Mouse (Mus musculus) heart, postnatal 14 days (tissue): ENCODE measurements at regions not wholly inside any gene's neighbourhood (a gene's known extent, or its start where the extent isn't known, plus 50 kb on each side); places are given as distances from the start of the nearest gene placed in this dataset.
"Not testable (repeated sequence)": the region's sequence is repeated elsewhere in the genome, so short reads cannot be mapped to it uniquely, and the experiment has no call there.

Source experiments
- DNase-seq, 2 experiments: peaks; one replicate each; pipeline ENCODE4 v3.0.0; 2021 to 2022
- intact Hi-C: fragments of 180-260 bp; cut with DNase I; formaldehyde crosslinking; loops from one replicate; pipeline ENCODE4 v1.15.1; 2025

GRCm38 (mm10) chr12:77575046-77575445 is 337.1 kb downstream of the Fut8 start:
- intact Hi-C loops: no loop called here
- DNase-seq: peak in 1 of 2 experiments; percentile 30

GRCm38 (mm10) chr12:77588297-77588696 is 350.4 kb downstream of the Fut8 start:
- intact Hi-C loops: no loop called here
- DNase-seq: no peak

DNA sequence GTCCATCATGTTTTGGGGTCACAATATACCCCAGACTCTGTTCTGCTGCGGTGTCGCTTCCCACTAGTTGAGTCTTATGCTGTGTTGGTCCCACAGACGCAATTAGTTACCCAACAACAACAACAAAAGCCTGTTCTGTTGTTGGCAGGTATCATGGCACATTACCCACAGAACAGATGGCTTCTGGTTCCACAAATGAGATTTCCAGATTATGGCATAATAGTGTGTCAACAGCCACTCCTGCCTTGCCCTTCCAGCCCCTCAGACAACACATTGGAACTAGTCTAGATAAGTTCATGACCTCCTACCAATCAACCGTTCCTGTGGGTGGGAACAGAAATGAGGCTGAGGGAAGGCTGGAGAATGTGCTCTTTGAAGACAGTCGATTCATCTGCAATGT is 351.5 kb downstream of the Fut8 start:
- DNase-seq: no peak
- intact Hi-C loops: no loop called here

- DNase-seq: no peak
- intact Hi-C loops: no loop called here
Measured at GRCm38 (mm10) chr12:77594092-77594491, 356.2 kb downstream of the Fut8 start.

- intact Hi-C loops: no loop called here
- DNase-seq: peak; percentile 7 to 10
Measured at GRCm38 (mm10) chr12:77594657-77595056, 356.7 kb downstream of the Fut8 start.

- DNase-seq: no peak
- intact Hi-C loops: no loop called here
Measured at GRCm38 (mm10) chr12:77595821-77596220, 357.9 kb downstream of the Fut8 start.

- intact Hi-C loops: no loop called here
- DNase-seq: peak; percentile 12 to 61
Measured at GRCm38 (mm10) chr12:77596676-77597075, 358.8 kb downstream of the Fut8 start.

DNA sequence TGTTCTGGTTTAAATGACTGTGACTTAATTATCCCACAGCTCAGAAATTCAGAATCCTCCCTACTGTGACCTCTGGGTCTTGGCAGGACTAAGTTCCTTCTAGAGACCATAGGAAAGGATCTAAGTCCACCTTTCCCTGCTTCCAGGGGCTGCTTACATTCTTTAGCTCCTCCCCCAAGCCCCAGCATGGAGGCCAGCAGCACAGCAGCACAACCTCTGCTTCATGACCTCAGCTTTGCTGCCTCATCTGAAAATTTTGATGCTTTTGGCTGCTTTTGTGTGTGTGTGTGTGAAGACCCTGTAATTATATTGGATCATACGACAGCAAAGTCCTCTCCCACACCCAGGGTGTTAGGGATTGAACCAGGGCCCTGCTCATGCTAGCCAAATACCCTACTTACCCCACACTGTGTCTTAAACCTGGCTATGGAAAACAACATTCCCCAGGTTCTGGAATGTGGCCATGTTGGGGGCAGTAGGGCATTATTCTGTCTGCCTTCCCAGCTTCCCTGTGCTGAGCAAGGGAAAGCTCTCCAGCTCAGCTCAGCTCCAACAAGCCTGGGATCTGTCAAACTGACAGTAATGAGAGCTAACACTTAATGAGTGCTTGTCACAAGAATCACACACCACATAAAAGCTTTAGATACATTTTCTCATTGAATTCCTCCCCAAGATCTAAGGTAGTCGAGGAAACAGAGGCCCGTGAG is 359.9 kb downstream of the Fut8 start:
- DNase-seq: peak; percentile 32 to 70
- intact Hi-C loops: no loop called here

- intact Hi-C loops: no loop called here
- DNase-seq: peak; percentile 7 to 22
Measured at GRCm38 (mm10) chr12:77598334-77598715, 360.4 kb downstream of the Fut8 start.

GRCm38 (mm10) chr12:77599391-77599790 is 361.5 kb downstream of the Fut8 start:
- intact Hi-C loops: no loop called here
- no peak for DNase-seq

DNA sequence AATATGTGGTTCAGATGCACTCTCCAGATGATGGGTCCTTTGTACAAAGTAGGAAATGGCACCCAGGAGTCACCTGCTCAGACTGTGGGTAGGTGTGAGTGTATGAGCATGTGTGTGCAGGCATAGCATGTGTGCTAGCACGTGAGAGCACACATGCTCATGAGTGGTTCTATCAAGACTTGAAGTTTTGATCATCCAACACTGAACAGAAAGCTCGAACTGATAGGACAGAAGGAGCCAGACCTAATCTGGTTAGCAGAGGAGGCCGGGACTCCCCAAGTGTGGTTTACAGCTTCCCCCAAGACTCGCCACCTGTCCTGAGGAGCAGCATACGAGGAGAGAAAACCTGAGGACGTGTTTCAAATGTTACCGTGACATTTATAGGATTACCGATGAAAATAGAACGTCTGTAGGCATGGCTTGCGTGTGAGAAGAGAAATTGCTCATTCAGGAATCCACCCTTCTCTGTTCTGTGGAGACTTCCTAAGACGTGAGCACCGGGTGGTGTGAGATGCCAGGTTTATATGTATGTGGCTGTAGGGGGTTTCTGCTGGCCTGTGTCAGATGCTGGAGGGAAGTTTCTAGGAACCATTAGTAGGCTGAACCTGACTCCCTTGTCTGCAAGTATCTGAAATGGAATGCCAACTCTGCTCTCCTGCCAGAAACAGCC is 366.0 kb downstream of the Fut8 start:
- no peak for DNase-seq
- intact Hi-C loops: no loop called here

DNA sequence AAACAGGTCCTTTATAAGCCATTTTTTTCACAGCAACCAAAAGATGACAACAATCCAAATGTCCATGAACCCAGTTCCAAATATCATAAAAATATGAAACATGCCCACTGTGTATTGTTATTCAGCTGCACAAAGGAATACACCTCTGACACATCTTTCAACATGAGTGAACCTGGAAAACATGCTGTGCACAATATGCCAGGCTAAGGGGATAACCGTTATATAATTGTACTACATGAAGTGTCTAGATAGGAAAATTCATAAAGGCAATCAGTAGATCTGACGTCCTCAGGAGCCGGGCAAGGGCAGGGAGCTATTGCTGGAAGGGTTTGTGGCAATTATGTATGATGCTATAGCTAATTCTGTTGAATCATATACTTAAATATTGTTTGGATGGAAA is 379.6 kb downstream of the Fut8 start:
- intact Hi-C loops: no loop called here
- no peak for DNase-seq

- no peak for DNase-seq
- intact Hi-C loops: no loop called here
Measured at GRCm38 (mm10) chr12:77622243-77622642, 384.3 kb downstream of the Fut8 start.

DNA sequence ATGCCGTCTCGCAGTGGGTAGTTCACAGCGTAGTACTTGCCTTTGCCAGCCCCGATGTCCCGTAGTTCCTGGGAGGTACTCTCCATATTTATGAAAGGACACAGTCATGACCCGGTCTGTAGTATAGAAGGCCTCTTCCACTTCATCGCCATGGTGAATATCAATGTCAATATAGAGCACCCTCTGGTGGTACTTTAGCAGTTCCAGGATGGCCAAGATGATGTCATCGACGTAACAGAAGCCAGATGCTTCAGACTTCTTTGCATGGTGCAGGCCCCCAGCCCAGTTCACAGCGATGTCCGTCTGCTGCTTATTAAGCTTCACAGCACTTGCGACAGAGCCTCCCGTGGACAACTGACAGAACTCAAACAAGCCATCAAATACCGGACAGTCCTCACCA is 386.4 kb downstream of the Fut8 start:
- intact Hi-C loops, DNase-seq: not testable (repeated sequence)

- no peak for DNase-seq
- intact Hi-C loops: no loop called here
Measured at GRCm38 (mm10) chr12:77628358-77628850, 390.5 kb downstream of the Fut8 start.

- no peak for DNase-seq
- intact Hi-C loops: no loop called here
Measured at GRCm38 (mm10) chr12:77633981-77634650, 396.2 kb downstream of the Fut8 start.

DNA sequence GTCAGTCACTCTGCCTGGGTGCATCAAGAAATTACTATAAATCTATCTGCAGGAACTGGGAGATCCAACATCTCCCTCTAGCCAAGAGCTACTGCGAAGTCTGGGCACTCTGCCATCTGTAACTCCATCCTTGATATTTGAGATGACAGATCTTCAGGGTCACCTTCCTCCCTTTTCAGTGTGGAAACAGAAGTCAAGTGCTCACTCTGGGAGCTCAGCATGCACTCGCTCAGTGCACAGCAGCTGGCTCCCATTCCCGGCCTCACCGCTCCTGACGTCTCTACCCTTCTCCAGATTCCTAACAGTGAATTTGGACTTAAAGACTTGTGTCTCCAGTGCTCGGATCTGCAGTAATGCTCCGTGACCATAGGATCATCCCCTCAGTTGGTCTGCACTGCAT is 400.3 kb downstream of the Fut8 start:
- intact Hi-C loops: no loop called here

GRCm38 (mm10) chr12:77642336-77642735 is 404.4 kb downstream of the Fut8 start:
- no peak for DNase-seq
- intact Hi-C loops: no loop called here

More for the DNA sequence above, 400.3 kb downstream of the Fut8 start:
- DNase-seq: peak; percentile 5 to 8

DNA sequence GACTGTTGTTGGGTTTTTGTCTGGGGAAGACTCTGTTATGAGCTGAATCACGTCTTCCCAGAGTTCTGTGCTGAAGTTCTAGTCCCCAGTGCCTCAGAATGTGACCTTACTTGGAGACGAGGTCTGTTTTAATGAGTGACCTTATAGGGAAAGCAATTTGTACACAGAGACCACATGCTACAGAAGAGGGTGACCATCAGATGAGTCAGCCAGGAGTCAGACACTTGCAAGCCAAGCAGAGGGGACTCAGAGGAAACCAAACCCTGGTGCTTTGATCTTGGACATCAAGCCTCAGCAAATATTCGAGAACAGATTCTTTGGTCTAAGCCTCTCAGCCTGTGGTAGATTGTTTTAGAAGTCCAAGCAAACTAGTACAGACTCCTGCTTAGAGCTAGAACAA is 409.9 kb downstream of the Fut8 start:
- DNase-seq: no peak
- intact Hi-C loops: no loop called here

DNA sequence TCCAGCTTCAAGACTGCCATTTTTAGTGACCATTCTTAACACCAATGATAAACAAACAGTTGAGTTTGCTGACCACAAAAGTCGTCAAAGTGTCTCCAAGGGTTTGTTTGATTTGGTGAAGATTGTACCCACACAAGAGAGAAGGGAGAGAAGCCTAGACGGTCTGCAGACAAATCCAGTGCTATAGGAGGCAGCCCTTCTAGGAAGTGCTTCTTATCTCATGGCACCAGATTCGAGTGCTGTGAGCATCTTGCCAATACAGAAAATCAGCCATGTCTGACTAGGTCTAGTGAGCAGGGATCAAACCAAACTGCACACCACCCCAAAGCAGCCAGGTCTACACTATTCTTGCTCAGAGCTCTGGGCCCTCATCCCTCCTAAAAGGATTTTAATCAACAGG is 416.4 kb downstream of the Fut8 start:
- intact Hi-C loops: no loop called here
- DNase-seq: no peak

DNA sequence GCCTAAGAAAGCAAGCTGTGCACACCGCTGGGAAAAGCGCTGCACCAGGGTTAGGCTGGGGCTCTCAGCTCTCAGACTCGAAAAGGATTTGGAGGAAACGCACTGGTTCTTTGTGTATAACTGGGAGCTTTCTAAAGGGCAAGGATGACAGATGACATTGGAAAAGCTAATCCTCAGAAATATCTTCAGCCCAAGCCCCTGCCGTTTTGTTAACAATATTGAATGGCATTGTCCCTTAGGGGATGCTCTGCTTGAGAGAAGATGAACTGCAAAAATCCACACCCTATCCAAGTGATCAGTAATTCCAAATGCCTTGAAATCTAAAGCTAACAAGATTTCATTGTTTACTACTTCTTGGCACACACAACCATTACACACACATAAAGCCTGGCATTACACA is 419.1 kb downstream of the Fut8 start:
- no peak for DNase-seq
- intact Hi-C loops: no loop called here

GRCm38 (mm10) chr12:77657878-77658277 is 420.0 kb downstream of the Fut8 start:
- intact Hi-C loops: no loop called here
- DNase-seq: no peak
